Mouse (Mus musculus) midbrain, postnatal 0 days (tissue): ENCODE measurements around the gene Rbl2. TPM values are rescaled to one million over a fixed set of nuclear protein-coding genes. Genes with fewer than 3 reads are reported as not detected.
A peak's percentile ranks its signal among the peaks of the same experiment; 100 is the strongest.

Experiments
- ATAC-seq: fragments of 200-750 bp; cut with Nextera tagmentation; 2 replicates; pipeline ENCODE4 v1.8.0; 2017; ENCODE audit warnings: moderate number of reproducible peaks, mild to moderate bottlenecking, moderate TSS enrichment, moderate library complexity; ENCODE audit not compliant: low FRiP score
- DNase-seq: peaks from one replicate; pipeline ENCODE4 v3.0.0-alpha.2; 2015; ENCODE audit warnings: low spot score
- H3K27ac ChIP-seq: fragments of 300-500 bp; sonication (generic); 2 replicates; pipeline ENCODE4 v1.5.1; 2014; ENCODE audit warnings: low read depth, mild to moderate bottlenecking, low read length, mixed read lengths
- H3K27me3 ChIP-seq: fragments of 300-500 bp; sonication (generic); 2 replicates; pipeline ENCODE4 v1.6.1; 2014; ENCODE audit warnings: low read length, control low read depth, mixed read lengths; ENCODE audit not compliant: insufficient read depth
- H3K36me3 ChIP-seq: fragments of 300-500 bp; sonication (generic); 2 replicates; pipeline ENCODE4 v1.6.1; 2014; ENCODE audit warnings: low read length, control low read depth, mixed read lengths; ENCODE audit not compliant: insufficient read depth
- H3K4me1 ChIP-seq: fragments of 300-500 bp; sonication (generic); 2 replicates; pipeline ENCODE4 v1.6.1; 2014; ENCODE audit warnings: mild to moderate bottlenecking, control low read depth, antibody characterized with exemption, low read length, mixed read lengths; ENCODE audit not compliant: insufficient read depth
- H3K4me2 ChIP-seq: fragments of 300-500 bp; sonication (generic); 2 replicates; pipeline ENCODE4 v1.6.1; 2014; ENCODE audit warnings: low read depth, mild to moderate bottlenecking, low read length, mixed read lengths; ENCODE audit not compliant: poor library complexity, severe bottlenecking
- H3K4me3 ChIP-seq: fragments of 300-500 bp; sonication (generic); 2 replicates; pipeline ENCODE4 v1.5.1; 2014; ENCODE audit warnings: low read depth, mild to moderate bottlenecking, low read length, moderate library complexity
- H3K9ac ChIP-seq: fragments of 300-500 bp; sonication (generic); replicated peaks from 2 replicates; pipeline ENCODE4 v1.6.1; 2014; ENCODE audit warnings: mild to moderate bottlenecking, low read length, moderate library complexity, mixed read lengths; ENCODE audit not compliant: poor library complexity, severe bottlenecking
- H3K9me3 ChIP-seq: fragments of 300-500 bp; sonication (generic); 2 replicates; pipeline ENCODE4 v1.6.1; 2016; ENCODE audit warnings: low read length, control low read depth
- CTCF ChIP-seq: IDR thresholded peaks from 2 replicates; pipeline ENCODE4 v1.5.1; 2016; ENCODE audit warnings: antibody characterized with exemption, mild to moderate bottlenecking
- WGBS: fragments of 180-500 bp; shearing (Covaris S2); extraction: QIAGEN DNeasy Blood & Tissue Kit; methylation state at CpG from one replicate; pipeline ENCODE4 v1.1.7; 2014; 5-methylcytosine and 5-hydroxymethylcytosine counted together
- polyA plus RNA-seq: library from polyadenylated mRNA; unstranded; fragments of >200 nt; fragmentation: Nextera tagmentation; extraction: Ambion mirVana; gene quantifications from 2 replicates; pipeline ENCODE4 v1.2.1, GENCODE M21; 2015
- total RNA-seq: library from RNA; depleted of rRNA; stranded (reverse); fragments of >200 nt; gene quantifications from 2 replicates; pipeline ENCODE4 v1.2.3, GENCODE M21; 2014

Gene Rbl2
- total and polyA plus RNA-seq, 2 experiments from 2014 or later: 17.1 to 33.6 TPM

DNA sequence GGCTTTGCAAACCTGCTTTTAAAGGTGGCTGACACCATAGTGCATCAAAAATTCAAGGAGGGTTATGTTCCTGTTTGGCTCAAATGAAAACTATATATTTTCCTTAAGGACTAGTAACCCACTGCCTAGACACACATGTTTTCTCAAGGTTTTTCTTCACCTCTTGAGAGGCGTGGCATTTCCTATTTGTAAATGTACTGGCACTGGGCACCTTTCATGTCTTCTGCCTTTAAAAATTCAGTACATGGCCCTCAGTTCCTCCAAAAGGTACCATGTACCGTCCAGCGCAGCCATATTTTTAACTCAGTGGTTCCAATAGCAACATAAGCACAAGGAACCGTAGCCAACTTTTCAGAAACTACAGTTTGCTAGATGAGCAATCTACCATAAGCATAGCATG, 62.9 kb downstream of the Rbl2 start:
- peak overlapping the region; percentile 57 for H3K4me2 ChIP-seq
- no peak for TF ChIP-seq CTCF
- peaks cover 7% of the 10 kb centered on the region; the same call in 1 of the 2 replicates for H3K4me1 ChIP-seq
- no peaks in the 10 kb centered on the region for H3K9me3 ChIP-seq
- peak; percentile 2 for DNase-seq
- 79% methylated on average over 4 of the region's 4 CpGs for WGBS
- H3K9ac ChIP-seq: no peak overlapping the region
- H3K27ac ChIP-seq: no peak overlapping the region
- peaks cover 9% of the 10 kb centered on the region for H3K36me3 ChIP-seq
- peak overlapping the region; percentile 75 for H3K4me3 ChIP-seq
- ATAC-seq: no peak
- H3K27me3 ChIP-seq: no peaks in the 10 kb centered on the region

DNA sequence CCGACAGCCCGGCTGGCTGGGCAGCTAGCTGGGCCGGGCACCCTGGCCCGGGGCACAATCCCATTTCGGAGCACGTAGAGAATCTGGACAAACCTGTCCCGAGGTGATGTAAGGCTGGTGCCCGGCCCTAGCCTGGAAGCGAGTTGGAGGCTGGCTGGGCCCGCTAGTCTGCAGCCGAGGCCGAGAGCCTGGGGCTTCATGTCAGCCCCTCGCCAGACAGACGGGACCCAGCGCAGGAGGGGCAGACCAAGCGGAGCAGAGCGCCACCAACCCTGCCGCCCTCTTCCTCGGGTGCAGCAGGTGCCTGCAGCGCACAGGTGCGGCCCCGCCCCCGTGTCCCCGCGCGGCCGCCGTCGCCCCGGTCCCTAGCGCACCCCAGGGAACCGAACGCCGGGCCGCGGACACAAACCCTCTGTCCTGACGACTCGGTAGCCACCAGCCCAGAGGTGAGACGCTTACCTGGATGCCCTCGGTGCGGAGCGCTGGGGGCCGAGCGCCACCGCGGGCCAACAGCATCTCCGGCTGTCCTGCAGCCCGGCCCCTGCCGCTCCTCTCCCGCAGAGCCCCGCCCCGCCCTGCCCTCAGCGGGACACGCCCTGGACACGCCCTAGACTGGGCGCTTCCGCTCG, 63.7 kb downstream of the Rbl2 start:
- H3K27me3 ChIP-seq: no peaks in the 10 kb centered on the region
- ATAC-seq (peak; percentile 53), DNase-seq (no peak)
- 1% methylated on average over 45 of the region's 58 CpGs for WGBS
- no peak for TF ChIP-seq CTCF
- H3K36me3 ChIP-seq: peaks cover 9% of the 10 kb centered on the region
- peak overlapping the region; percentile 85 for H3K27ac ChIP-seq
- H3K4me2 ChIP-seq: peak overlapping the region; percentile 57
- H3K9ac ChIP-seq: peak overlapping the region; percentile 79
- peak overlapping the region; percentile 75 for H3K4me3 ChIP-seq
- H3K9me3 ChIP-seq: no peaks in the 10 kb centered on the region
- H3K4me1 ChIP-seq: peaks cover 7% of the 10 kb centered on the region; the same call in 1 of the 2 replicates

DNA sequence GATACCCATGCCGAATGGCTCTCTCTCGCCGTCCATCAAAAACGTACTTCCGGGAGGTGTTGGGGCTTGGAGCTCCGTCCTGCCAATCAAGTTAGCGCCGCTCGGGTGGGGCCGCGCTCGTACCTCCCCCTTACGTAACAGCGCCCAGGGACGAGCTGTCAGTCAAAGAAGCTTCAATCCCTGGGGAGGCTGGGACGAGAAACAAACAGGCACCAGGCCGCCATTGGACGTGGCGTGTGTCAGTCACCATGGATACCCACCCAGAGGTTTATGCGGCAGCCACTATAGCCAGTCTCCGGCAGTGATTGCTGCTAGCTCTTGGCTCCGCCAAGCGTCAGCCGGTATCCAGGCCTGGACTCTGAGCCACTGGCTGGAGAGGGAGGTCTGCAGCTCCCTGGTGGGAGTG, 64.2 kb downstream of the Rbl2 start:
- ATAC-seq: peak; percentile 99
- Histone ChIP-seq H3K9ac (peak overlapping the region; percentile 79), H3K4me3 (peak overlapping the region; percentile 75), H3K4me2 (peak overlapping the region; percentile 49), H3K36me3 (peaks cover 6% of the 10 kb centered on the region), H3K27ac (peak overlapping the region; percentile 85), H3K4me1 (peaks cover 7% of the 10 kb centered on the region; the same call in 1 of the 2 replicates), H3K27me3 (no peaks in the 10 kb centered on the region), H3K9me3 (no peaks in the 10 kb centered on the region)
- TF ChIP-seq CTCF: peak; percentile 63
- peak; percentile 100 for DNase-seq
- WGBS: 1% methylated on average over 24 of the region's 24 CpGs

DNA sequence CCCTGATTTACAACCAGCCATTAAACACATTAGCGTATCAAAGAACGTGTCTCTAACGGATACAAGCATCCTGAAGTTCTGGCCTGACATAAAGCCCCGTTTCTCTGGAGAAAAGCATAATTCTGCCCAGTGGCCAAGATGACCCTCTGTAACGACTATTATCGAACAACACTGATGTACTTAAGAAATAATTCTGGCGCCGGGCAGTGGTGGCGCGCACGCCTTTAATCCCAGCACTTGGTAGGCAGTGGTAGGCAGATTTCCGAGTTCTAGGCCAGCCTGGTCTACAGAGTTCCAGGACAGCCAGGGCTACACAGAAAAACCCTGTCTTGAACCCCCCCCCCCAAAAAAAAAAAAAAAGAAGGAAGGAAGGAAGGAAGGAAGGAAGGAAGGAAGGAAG, 64.8 kb downstream of the Rbl2 start:
- Histone ChIP-seq H3K9me3 (no peaks in the 10 kb centered on the region), H3K36me3 (peaks cover under 1% of the 10 kb centered on the region; the same call in 1 of the 2 replicates), H3K27ac (peak overlapping the region; percentile 85), H3K27me3 (no peaks in the 10 kb centered on the region), H3K4me3 (peak overlapping the region; percentile 75; the same call in 1 of the 2 replicates), H3K9ac (no peak overlapping the region), H3K4me1 (peaks cover 7% of the 10 kb centered on the region; the same call in 1 of the 2 replicates), H3K4me2 (peak overlapping the region; percentile 49)
- 40% methylated on average over 12 of the region's 12 CpGs for WGBS
- no peak for ATAC-seq
- no peak for DNase-seq
- no peak for TF ChIP-seq CTCF

- H3K4me2 ChIP-seq: no peak overlapping the region
- H3K9me3 ChIP-seq: no peaks in the 10 kb centered on the region
- H3K27me3 ChIP-seq: no peaks in the 10 kb centered on the region
- ATAC-seq (no peak), DNase-seq (no peak)
- no peak for TF ChIP-seq CTCF
- H3K9ac ChIP-seq: no peak overlapping the region
- no peaks in the 10 kb centered on the region for H3K36me3 ChIP-seq
- WGBS: 65% methylated on average over 14 of the region's 14 CpGs
- H3K4me1 ChIP-seq: peaks cover 7% of the 10 kb centered on the region; the same call in 1 of the 2 replicates
- H3K4me3 ChIP-seq: no peak overlapping the region
- H3K27ac ChIP-seq: no peak overlapping the region
Observed at GRCm38 (mm10) chr8:91135308-91136181, 65.7 kb downstream of the Rbl2 start.

DNA sequence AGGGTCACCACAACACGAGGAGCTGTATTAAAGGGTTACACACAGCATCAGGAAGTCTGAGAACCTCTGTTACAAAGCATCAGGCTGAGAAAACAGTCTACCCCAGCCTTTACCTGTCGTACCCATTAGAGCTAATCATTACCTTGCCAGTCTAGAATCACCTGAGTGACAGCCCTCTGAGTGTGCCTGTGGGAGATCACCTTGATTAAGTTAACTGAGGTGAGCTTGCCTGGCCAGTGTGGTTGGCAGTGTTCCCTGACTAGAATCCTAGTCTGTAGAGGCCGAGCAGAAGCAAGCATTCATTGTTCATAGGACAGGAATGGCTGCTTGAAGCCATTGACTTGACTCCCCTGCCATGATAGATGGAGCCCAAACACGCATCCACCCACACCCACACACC, 71.0 kb downstream of the Rbl2 start:
- H3K36me3 ChIP-seq: no peaks in the 10 kb centered on the region
- ATAC-seq (no peak), DNase-seq (no peak)
- no peaks in the 10 kb centered on the region for H3K27me3 ChIP-seq
- H3K4me2 ChIP-seq: no peak overlapping the region
- no peak overlapping the region for H3K4me3 ChIP-seq
- H3K27ac ChIP-seq: no peak overlapping the region
- H3K9ac ChIP-seq: no peak overlapping the region
- TF ChIP-seq CTCF: no peak
- WGBS: 87% methylated on average over 4 of the region's 4 CpGs
- no peaks in the 10 kb centered on the region for H3K9me3 ChIP-seq
- H3K4me1 ChIP-seq: no peaks in the 10 kb centered on the region
